Mouse (Mus musculus) limb, embryonic 14.5 days (tissue): ENCODE data around the gene Snrpb. TPM values are rescaled to one million over a fixed set of nuclear protein-coding genes. Genes with fewer than 3 reads are reported as not detected.

ENCODE experiments used
- ATAC-seq: fragments of 200-750 bp; cut with Nextera tagmentation; 2 replicates; pipeline ENCODE4 v1.8.0; 2017; ENCODE audit warnings: low read depth, moderate number of reproducible peaks, moderate TSS enrichment; ENCODE audit not compliant: low FRiP score
- DNase-seq: peaks from one replicate; pipeline ENCODE4 v3.0.0-alpha.2; 2015; ENCODE audit warnings: low spot score
- H3K27ac ChIP-seq: fragments of 300-500 bp; sonication (generic); replicated peaks from 2 replicates; pipeline ENCODE4 v1.5.1; 2014; ENCODE audit warnings: low read depth, mild to moderate bottlenecking, low read length, moderate library complexity, mixed read lengths
- H3K27me3 ChIP-seq: fragments of 300-500 bp; sonication (generic); 2 replicates; pipeline ENCODE4 v1.6.1; 2014; ENCODE audit warnings: low read length, mixed read lengths; ENCODE audit not compliant: control insufficient read depth, insufficient read depth
- H3K36me3 ChIP-seq: fragments of 300-500 bp; sonication (generic); 2 replicates; pipeline ENCODE4 v1.6.1; 2014; ENCODE audit warnings: mild to moderate bottlenecking, low read length, moderate library complexity, mixed read lengths; ENCODE audit not compliant: control insufficient read depth, insufficient read depth
- H3K4me1 ChIP-seq: fragments of 300-500 bp; sonication (generic); 2 replicates; pipeline ENCODE4 v1.6.1; 2014; ENCODE audit warnings: antibody characterized with exemption, low read length, mixed read lengths; ENCODE audit not compliant: control insufficient read depth, insufficient read depth
- H3K4me2 ChIP-seq: fragments of 300-500 bp; sonication (generic); replicated peaks from 2 replicates; pipeline ENCODE4 v1.6.1; 2014; ENCODE audit warnings: low read depth, mild to moderate bottlenecking, low read length, moderate library complexity; ENCODE audit not compliant: severe bottlenecking
- H3K4me3 ChIP-seq: fragments of 300-500 bp; sonication (generic); replicated peaks from 2 replicates; pipeline ENCODE4 v1.5.1; 2014; ENCODE audit warnings: low read length
- H3K9ac ChIP-seq: fragments of 300-500 bp; sonication (generic); 2 replicates; pipeline ENCODE4 v1.6.1; 2014; ENCODE audit warnings: mild to moderate bottlenecking, low read depth, low read length, moderate library complexity; ENCODE audit not compliant: severe bottlenecking
- H3K9me3 ChIP-seq: fragments of 300-500 bp; sonication (generic); 2 replicates; pipeline ENCODE4 v1.6.1; 2016; ENCODE audit warnings: low read length; ENCODE audit not compliant: control insufficient read depth
- POLR2A ChIP-seq: fragments of 200-500 bp; IDR thresholded peaks from 2 replicates; pipeline ENCODE4 v1.8.0; 2012; ENCODE audit warnings: inconsistent platforms, mild to moderate bottlenecking, moderate library complexity, borderline replicate concordance; ENCODE audit not compliant: insufficient read depth, insufficient read length; ENCODE audit errors: extremely low read depth
- WGBS: fragments of 180-500 bp; shearing (Covaris S2); extraction: QIAGEN DNeasy Blood & Tissue Kit; methylation state at CpG from one replicate; pipeline ENCODE4 v1.1.7; 2014; 5-methylcytosine and 5-hydroxymethylcytosine counted together
- polyA plus RNA-seq, 2 experiments: library from polyadenylated mRNA; depleted of rRNA in 1 of 2; stranded (reverse) in 1 of 2; unstranded in 1 of 2; fragments of >200 nt; fragmentation: Nextera tagmentation in 1 of 2; extraction: Ambion mirVana in 1 of 2; gene quantifications; 2 replicates each; pipeline versions ENCODE4 v1.2.1 to v1.2.3; 2012 to 2014

Gene Snrpb
- polyA plus RNA-seq, 2 experiments: 423 to 578 TPM

GRCm38 (mm10) chr2:130167861-130168260 is 11.3 kb downstream of the Snrpb start:
- no peak overlapping the region for H3K4me2 ChIP-seq
- DNase-seq: peak; percentile 52
- H3K4me1 ChIP-seq: no peaks in the 10 kb centered on the region
- H3K9me3 ChIP-seq: no peaks in the 10 kb centered on the region
- TF ChIP-seq POLR2A: no peak
- H3K36me3 ChIP-seq: peaks cover 54% of the 10 kb centered on the region
- H3K27me3 ChIP-seq: no peaks in the 10 kb centered on the region
- no peak overlapping the region for H3K27ac ChIP-seq
- H3K4me3 ChIP-seq: no peak overlapping the region
- ATAC-seq: no peak
- WGBS: 50% methylated on average over 3 of the region's 3 CpGs
- H3K9ac ChIP-seq: no peak overlapping the region

- Histone ChIP-seq H3K36me3 (peaks cover 41% of the 10 kb centered on the region), H3K9me3 (no peaks in the 10 kb centered on the region)
Observed at GRCm38 (mm10) chr2:130166311-130167214, 12.6 kb downstream of the Snrpb start.

GRCm38 (mm10) chr2:130162701-130163100 is 16.5 kb downstream of the Snrpb start:
- no peak for DNase-seq
- Histone ChIP-seq H3K9me3 (no peaks in the 10 kb centered on the region), H3K4me1 (no peaks in the 10 kb centered on the region), H3K9ac (no peak overlapping the region), H3K36me3 (peaks cover 13% of the 10 kb centered on the region), H3K27ac (no peak overlapping the region), H3K4me3 (no peak overlapping the region), H3K4me2 (no peak overlapping the region), H3K27me3 (no peaks in the 10 kb centered on the region)
- ATAC-seq: no peak
- 83% methylated on average over 5 of the region's 5 CpGs for WGBS
- TF ChIP-seq POLR2A: no peak

More at GRCm38 (mm10) chr2:130166311-130167214, 12.6 kb downstream of the Snrpb start:
- DNase-seq (peak; percentile 35), ATAC-seq (no peak)
- 73% methylated on average over 9 of the region's 9 CpGs for WGBS
- no peak overlapping the region for H3K9ac ChIP-seq
- no peak for TF ChIP-seq POLR2A
- H3K4me1 ChIP-seq: no peaks in the 10 kb centered on the region
- H3K27ac ChIP-seq: no peak overlapping the region
- no peak overlapping the region for H3K4me2 ChIP-seq
- H3K27me3 ChIP-seq: no peaks in the 10 kb centered on the region
- H3K4me3 ChIP-seq: no peak overlapping the region

- H3K27ac ChIP-seq: no peak overlapping the region
- DNase-seq: no peak
- no peaks in the 10 kb centered on the region for H3K36me3 ChIP-seq
- ATAC-seq: no peak
- WGBS: 64% methylated on average over 4 of the region's 4 CpGs
- no peaks in the 10 kb centered on the region for H3K9me3 ChIP-seq
- no peak overlapping the region for H3K9ac ChIP-seq
- H3K27me3 ChIP-seq: no peaks in the 10 kb centered on the region
- H3K4me2 ChIP-seq: no peak overlapping the region
- H3K4me3 ChIP-seq: no peak overlapping the region
- no peak for TF ChIP-seq POLR2A
- no peaks in the 10 kb centered on the region for H3K4me1 ChIP-seq
Observed at GRCm38 (mm10) chr2:130158088-130158437, 21.1 kb downstream of the Snrpb start.

GRCm38 (mm10) chr2:130157231-130158087 is 21.7 kb downstream of the Snrpb start:
- 78% methylated on average over 14 of the region's 14 CpGs for WGBS
- Histone ChIP-seq H3K36me3 (no peaks in the 10 kb centered on the region), H3K9ac (no peak overlapping the region), H3K4me1 (no peaks in the 10 kb centered on the region), H3K4me2 (no peak overlapping the region), H3K4me3 (no peak overlapping the region), H3K9me3 (no peaks in the 10 kb centered on the region), H3K27ac (no peak overlapping the region), H3K27me3 (no peaks in the 10 kb centered on the region)
- TF ChIP-seq POLR2A: no peak
- ATAC-seq (no peak), DNase-seq (no peak)
